Mouse (Mus musculus): Measurements from ENCODE around the gene Ipo5.

The Ipo5 gene

DNA sequence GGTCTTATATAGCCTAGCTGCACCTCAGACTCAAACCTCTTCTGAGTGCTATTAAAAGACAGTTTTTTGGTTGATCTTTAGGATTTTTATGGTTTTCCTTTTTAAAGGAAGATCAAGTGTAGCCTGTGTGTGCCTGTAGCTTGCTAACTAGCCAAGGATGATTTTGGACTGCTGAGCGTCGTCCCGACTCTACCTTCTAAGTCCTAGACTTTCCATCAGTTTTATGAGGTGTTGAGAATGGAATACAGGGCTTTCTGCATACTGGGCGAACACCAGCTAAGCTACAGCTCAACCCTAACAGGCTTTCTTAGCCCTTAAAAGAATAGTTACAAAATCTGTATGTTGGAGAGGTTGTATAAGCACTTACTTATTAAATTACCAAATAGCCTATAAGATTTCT lies 13.0 kb downstream of the Ipo5 start:
- DNase-seq (ENCODE audit: low read depth), result no peak

GRCm38 (mm10) chr14:120925731-120926585 lies 14.9 kb downstream of the Ipo5 start:
- DNase-seq (ENCODE audit: low read depth), result no peak

DNA sequence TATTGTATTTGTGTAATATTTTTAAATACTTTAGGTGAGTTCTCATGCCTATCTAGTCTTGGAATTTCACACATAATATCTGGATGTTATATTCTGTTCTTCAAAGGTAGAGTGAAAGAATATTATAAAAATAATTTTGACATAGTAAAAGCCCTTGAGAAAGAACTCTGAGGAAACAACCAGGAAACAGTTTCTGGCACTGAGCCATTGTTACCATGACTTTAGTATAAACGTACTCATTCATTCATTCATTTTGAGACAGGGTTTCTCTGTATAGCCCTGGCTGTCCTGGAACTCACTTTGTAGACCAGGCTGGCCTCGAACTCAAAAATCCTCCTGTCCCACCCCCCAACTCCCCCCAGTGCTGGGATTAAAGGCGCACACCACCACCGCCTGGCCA lies 20.2 kb downstream of the Ipo5 start:
- no peak for DNase-seq (ENCODE audit: low read depth)

- DNase-seq (ENCODE audit: low read depth), result no peak
Measured at GRCm38 (mm10) chr14:120933624-120934023, 22.6 kb downstream of the Ipo5 start.

DNA sequence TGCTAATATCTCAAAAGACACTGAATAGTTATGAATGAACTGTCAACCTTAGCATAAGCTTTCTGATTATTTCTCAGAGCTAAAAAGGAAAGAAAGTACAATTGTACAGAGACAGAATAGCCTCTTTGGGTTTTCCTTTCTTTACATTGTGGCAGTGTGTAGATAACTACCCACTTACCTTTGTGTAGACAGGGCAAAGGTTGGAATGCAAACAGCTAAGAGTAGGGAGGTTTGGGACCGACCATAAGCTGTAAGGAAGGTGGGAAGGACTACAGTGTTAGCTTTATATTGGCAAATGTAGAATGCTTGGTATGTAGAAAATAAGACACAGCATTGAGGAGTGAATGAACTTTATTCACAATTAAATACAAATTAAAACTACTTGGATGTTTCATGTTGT lies 26.1 kb downstream of the Ipo5 start:
- no peak for DNase-seq (ENCODE audit: low read depth)

DNA sequence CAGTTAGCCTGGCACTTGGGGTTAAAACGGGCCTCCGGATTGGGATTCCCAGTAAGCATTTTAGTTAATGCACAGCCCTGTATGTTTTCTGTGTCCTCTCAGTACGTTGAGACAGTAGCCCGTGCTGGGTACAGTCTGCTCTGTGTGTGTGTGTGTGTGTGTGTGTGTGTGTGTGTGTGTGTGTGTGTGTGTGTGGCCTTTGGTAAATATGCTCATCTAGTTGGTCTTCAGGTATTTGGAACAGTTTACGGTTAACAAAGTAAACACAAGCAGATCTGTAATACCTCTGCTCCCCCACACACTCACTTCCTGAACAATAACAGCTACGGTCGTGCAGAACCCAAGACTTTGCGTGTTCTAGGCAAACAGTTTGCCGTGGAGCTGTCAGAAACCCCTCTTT lies 31.8 kb downstream of the Ipo5 start:
- no peak for DNase-seq (ENCODE audit: low read depth)

DNA sequence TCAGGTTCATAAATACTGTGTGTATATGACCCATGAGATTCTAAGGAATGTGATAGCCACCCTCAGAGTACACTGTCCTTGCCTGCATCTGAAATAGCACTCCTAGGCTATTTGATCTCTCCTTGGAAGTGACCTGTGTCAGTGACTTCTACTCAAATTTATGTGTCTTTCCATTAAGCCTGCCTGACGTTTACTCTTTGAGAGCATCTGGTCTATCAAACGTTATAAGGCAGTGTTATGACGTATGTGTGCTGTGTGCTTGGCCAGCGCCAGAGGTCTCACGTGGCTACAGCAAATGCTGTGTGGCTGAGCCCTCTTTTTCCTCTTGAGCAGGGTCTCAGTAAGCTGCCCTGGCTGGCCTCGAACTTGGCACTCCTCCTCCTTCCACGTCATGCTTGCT lies 34.1 kb downstream of the Ipo5 start:
- DNase-seq (ENCODE audit: low read depth), result no peak

GRCm38 (mm10) chr14:120947104-120947503 lies 36.1 kb downstream of the Ipo5 start:
- DNase-seq (ENCODE audit: low read depth), result no peak

DNA sequence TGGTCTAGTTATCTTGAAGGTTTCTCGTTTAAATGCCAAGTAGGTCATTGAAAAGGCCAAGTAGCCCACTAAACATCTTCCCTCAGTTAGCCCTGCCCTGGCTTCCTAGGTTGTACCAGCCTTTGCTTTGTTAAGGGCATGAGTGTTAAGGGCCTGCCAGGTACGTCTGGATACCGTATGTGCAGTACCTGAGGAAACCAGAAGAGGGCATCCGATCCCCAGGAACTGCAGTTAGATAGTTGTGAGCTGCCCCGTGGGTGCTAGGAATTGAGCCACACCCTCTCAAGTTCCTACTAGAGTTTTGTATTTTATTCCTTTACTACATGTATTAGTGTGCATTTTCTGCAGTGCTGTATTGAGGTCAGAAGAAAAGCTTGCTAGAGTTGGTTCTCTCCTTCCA lies 38.0 kb downstream of the Ipo5 start:
- no peak for DNase-seq (ENCODE audit: low read depth)

DNA sequence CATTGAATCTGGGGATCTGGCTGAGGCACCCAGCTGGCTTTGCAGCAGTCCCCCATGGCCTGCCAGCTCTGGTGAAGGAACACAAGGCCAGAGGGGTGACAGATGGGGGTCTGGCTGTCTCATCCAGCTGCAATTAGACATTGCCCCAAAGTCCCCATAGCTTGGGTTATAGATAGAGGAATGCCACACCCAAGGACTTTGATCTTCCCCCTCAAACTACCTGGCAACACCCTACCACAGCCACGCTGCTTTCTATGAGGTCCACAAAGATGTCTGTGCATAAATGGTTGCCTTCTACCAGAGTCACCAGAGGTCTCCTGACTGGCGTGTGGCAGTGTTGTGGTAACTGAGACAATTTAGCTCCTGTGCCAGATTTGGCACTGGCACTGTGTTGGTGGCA lies 39.0 kb downstream of the Ipo5 start:
- no peak for DNase-seq (ENCODE audit: low read depth)

DNA sequence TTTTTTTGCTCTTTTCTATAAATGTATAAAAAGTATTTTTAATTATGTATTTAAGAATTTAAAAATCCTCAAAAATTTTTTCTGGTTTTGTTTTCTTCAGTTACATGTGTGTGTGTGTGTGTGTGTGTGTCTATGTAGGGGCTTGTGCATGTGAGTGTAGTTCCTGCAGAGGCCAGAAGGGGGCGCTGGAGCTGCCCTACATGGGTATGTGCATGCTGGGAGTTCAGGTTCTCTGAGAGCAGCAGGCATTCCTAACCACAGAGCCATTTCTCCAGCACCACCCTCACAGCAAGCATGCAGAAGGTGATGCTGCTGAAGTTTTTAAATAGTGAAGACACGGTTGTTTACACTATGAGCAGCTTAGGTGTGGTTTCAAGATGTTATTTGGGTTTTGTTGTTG lies 41.4 kb downstream of the Ipo5 start:
- DNase-seq (ENCODE audit: low read depth), result no peak

DNA sequence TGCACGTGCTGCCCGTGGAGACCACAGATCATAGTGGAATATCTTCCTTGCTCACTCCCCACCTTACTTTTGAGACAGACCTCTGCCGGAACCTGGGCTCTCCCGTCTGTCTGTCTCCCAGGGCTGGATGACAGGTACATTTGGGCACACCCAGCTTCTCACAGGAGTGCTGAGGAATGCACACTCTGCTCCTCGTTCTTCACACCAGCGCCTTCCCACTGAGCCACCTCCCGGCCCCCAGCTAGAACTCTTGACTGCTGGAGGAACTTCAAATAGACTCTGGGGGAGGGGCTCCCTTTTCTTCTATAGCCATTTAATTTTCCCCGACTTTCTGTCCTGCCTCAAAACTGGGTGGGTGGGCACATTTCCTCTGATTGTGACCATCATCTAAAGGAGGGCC lies 49.5 kb downstream of the Ipo5 start:
- DNase-seq (ENCODE audit: low read depth), result no peak

GRCm38 (mm10) chr14:120960991-120961390 lies 50.0 kb downstream of the Ipo5 start:
- no peak for DNase-seq (ENCODE audit: low read depth)

- no peak for DNase-seq (ENCODE audit: low read depth)
Measured at GRCm38 (mm10) chr14:120967072-120967471, 56.0 kb downstream of the Ipo5 start.

DNA sequence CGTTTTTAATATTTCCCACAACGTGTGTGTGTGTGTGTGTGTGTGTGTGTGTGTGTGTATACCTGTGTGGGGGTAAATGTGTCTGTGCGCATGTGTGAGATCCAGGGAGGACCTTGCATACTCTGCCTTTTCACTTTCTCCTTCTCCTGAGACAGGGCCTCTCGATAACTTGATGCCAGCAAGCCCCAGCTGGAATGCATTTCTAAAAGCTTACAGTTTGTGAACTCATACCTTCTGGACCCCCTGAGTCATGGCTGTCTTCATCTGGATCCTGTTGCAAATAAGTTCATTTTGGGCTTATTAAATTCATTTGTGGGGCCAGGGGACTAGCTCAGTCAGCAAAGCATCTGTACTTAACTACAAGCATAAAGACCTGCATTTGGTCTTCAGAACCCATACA lies 57.7 kb downstream of the Ipo5 start:
- DNase-seq (ENCODE audit: low read depth), result no peak

DNA sequence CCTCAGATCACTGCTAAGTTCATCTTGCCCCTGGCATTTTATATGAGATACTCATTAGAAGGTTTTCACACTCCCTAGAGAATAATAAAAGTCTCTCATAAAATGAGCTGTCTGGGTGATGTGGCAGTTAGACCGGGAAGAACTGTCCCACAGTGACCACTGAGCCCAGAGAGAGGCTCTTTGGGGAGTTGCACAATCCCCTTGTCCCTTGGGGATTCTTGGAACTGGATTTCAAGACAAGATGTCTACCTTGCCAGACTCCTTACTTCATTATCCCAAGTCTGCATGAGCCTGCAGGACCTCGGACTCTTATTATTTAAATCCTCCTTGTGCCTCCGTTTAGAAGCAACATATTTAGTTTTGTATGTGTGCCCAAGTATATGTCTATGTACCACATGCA lies 58.6 kb downstream of the Ipo5 start:
- no peak for DNase-seq (ENCODE audit: low read depth)

DNA sequence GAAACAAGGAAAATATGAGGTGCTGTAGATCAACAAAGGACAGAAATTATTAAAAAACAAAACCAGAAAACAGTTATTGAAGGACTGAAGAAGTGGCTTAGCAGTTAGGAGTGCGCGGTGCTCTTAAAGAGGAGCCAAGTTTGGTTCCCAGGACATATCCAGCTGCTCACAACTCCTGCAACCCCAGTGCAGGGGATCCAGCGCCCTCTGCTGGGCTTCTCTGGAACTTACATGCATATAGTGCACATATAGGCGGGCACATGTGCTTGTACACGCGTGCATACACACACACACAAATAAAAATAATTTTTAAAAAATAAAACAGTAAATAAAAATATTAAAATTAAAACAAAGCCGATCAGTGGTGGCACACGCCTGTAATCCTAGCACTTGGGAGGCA lies 59.6 kb downstream of the Ipo5 start:
- DNase-seq (ENCODE audit: low read depth), result no peak

GRCm38 (mm10) chr14:120971313-120971712 lies 60.3 kb downstream of the Ipo5 start:
- no peak for DNase-seq (ENCODE audit: low read depth)

DNA sequence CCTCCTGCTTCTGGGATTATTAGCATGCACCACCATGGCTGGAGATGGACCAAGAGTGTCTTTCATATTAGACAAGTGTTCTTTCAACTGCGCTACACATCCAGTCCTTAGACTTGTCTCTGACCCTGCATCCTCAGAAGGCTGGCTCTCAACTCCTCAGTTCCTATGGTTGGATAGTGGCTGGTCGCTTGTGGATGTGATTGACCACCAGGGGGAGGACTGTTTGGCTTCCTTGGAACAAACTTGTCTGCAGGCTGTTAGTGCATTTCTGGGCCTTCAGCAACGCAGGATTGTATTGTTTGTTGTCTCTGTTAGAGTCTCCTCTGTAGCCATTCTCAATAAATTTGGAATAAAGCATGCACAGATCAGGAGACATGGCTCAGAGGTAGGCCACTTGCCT lies 68.5 kb downstream of the Ipo5 start:
- no peak for DNase-seq (ENCODE audit: low read depth)

DNA sequence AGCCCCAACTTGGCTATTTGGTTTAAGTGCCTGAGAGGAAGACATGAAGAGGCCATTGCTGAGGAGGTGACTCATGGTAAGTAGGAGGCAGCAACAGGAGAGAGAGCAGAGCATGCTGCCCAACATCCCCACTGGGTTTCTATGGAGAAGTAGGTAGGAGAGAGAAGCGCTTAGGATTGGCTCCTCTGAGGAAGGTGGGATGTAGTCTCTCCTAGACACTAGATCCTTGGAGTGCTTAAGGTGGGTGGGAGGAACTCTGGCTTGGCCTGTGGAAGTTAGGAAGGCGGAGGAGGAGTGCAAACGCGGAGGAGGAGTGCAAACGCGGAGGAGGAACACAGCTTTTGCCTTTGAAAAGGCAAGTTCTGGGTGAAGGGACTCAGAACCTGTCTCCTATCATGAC lies 78.1 kb downstream of the Ipo5 start:
- DNase-seq (ENCODE audit: low read depth), result no peak

Measured in c-Kit-positive CD71-negative TER-119-negative erythroid progenitor cells, embryonic 14.5 days (primary cell).